Mouse (Mus musculus): ENCODE measurements at regions not wholly inside any gene's neighbourhood (a gene's known extent, or its start where the extent isn't known, plus 50 kb on each side); places are given as distances from the start of the nearest gene placed in this dataset.

GRCm38 (mm10) chrX:33416321-33416720 is 103.1 kb downstream of the Btbd35f12 start:
- peak; percentile 0 for DNase-seq (ENCODE audit: low read depth, low spot score)
